Mouse (Mus musculus): ENCODE data around the gene Ildr1.

The Ildr1 gene

DNA sequence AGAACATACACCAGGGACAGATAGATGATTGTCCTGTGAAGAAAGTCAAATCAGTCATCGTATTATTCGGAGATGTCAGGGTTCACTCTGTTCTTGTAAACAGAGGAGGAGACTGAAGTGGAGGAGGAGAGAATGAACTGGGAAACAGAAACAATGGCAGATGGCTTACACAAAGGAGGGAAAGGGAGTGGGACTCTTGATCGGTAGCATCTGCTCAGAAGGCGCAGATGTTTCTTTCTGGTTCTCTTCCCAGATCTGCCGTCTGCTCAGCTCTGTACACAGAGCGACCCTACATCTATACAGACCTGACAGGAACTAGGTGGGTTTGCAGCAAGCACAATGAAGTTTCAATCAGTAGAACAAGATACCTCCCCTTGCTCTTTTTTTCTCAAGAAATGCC, 81.9 kb downstream of the Ildr1 start:
- no peak for DNase-seq

Measured in lung, postnatal 14 days (tissue).